Mouse (Mus musculus): ENCODE data around the gene Rgs19. TPM values are rescaled to one million over a fixed set of nuclear protein-coding genes. Genes with fewer than 3 reads are reported as not detected.

Gene Rgs19
- polyA plus RNA-seq, 1 experiment from 2014 or later: 81.1 TPM

DNA sequence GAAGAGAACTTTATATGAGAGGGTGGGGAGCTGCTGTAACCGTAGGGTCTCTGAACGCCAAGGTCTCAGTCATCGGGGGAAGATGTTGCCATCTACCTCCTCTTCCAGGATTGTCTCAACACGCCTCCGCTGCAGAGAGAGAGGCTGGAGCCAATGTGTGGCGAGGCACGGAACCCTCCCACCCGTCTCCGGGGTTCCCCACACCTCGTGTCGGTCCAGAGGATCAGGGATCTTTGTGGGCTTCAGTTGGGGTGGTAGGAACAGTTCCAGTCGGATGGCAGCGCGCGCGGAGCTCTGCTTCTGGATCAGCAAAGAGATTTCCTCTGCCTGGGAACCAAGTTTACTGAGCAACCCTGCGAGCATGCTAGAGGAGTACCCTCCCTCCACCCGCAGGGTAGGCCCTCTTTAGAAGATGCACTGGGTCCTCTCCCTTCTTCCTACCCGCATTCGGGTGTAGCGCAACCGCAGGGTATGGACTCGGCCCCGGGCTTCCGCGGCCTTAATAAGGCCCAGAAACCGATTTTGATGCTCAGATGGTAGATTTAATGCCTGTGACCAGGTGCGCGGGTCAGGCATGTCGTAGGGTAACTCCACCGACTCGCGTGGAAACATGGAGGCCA is 3.1 kb upstream of the Rgs19 start:
- no peak overlapping the region for H3K4me3 ChIP-seq
- peaks cover 25% of the 10 kb centered on the region for H3K27me3 ChIP-seq (ENCODE audit: low read depth, poor library complexity, severe bottlenecking)
- DNase-seq (ENCODE audit: low spot score): no peak
- H3K9me3 ChIP-seq (replicated peaks): no peaks in the 10 kb centered on the region
- H3K27ac ChIP-seq (replicated peaks): no peak overlapping the region
- 78% methylated on average over 33 of the region's 33 CpGs for WGBS
- peaks cover 31% of the 10 kb centered on the region for H3K4me1 ChIP-seq
- no peaks in the 10 kb centered on the region for H3K36me3 ChIP-seq

DNA sequence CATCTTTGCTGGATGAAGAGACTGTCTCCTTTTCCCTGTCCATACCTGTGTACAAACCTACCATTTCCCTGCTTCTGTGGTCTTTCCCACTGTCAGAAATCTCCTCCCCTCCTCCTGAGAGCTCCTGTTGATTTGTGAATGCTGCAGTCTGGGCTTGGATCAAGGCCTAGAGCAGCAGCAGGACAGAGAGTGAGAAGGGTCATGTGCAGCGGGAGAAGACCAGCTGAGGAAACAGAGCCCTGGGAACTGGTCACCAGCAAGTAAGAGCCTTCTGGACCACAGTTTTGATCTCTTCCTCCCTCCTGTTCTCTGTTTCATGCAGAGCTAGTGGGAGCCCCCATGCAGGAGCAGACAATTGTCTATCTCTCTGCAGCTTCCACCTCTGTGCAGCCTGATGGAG is 2.0 kb upstream of the Rgs19 start:
- H3K36me3 ChIP-seq: no peaks in the 10 kb centered on the region
- no peaks in the 10 kb centered on the region for H3K9me3 ChIP-seq (replicated peaks)
- no peak overlapping the region for H3K4me3 ChIP-seq
- DNase-seq (ENCODE audit: low spot score): no peak
- peaks cover 25% of the 10 kb centered on the region for H3K27me3 ChIP-seq (ENCODE audit: low read depth, poor library complexity, severe bottlenecking)
- peaks cover 36% of the 10 kb centered on the region for H3K4me1 ChIP-seq
- 72% methylated on average over 1 of the region's 1 CpGs for WGBS
- H3K27ac ChIP-seq (replicated peaks): no peak overlapping the region

DNA sequence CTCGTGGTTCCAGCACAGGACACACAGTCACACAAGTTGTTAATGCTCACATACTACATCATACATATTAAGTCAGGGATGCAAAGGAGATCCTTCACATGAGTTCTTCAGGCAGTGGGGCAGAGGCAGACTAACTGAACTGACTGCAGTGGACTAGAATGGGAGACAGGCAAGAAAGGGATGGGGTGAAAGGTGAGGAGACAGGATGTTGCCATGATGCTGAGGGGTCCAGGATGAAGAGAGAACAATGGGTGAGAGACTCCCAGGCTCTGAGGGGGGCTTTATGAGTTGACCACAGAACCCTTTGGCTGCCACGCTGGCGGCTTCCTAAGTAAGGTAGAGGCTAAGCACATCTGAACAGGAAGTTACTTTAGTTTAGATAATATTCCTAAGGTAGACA is 804 bp upstream of the Rgs19 start:
- H3K36me3 ChIP-seq: peaks cover 2% of the 10 kb centered on the region; the same call in 1 of the 2 replicates
- H3K9me3 ChIP-seq (replicated peaks): no peaks in the 10 kb centered on the region
- H3K27ac ChIP-seq (replicated peaks): no peak overlapping the region
- H3K27me3 ChIP-seq (ENCODE audit: low read depth, poor library complexity, severe bottlenecking): peaks cover 25% of the 10 kb centered on the region
- WGBS: 86% methylated on average over 3 of the region's 3 CpGs
- no peak for DNase-seq (ENCODE audit: low spot score)
- peaks cover 36% of the 10 kb centered on the region for H3K4me1 ChIP-seq
- H3K4me3 ChIP-seq: peak overlapping the region; percentile 72; the same call in 1 of the 2 replicates

DNA sequence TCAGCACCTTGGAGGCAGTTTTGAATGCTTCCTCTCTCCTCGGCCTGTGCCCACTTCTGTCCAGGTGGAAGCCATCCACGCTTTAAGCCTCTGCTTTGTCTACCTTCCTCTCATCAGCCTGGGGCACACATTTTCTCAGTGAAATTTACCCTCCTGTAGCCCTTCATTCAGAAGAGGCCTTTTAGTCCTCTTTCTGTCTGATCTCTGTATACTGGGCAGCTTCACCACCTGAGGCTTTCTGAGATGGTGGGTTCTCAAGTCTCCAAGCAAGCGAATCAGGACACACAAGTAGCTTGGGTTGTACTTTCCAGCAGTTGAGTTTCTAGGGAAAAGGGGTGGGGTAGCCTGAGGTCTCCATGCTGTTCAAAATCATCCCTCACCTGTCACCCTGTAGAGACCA is 1.5 kb downstream of the Rgs19 start:
- H3K9me3 ChIP-seq (replicated peaks): no peaks in the 10 kb centered on the region
- H3K27ac ChIP-seq (replicated peaks): no peak overlapping the region
- H3K27me3 ChIP-seq (ENCODE audit: low read depth, poor library complexity, severe bottlenecking): peaks cover 25% of the 10 kb centered on the region
- H3K36me3 ChIP-seq: peaks cover 24% of the 10 kb centered on the region
- H3K4me3 ChIP-seq: peak overlapping the region; percentile 72; the same call in 1 of the 2 replicates
- no peak for DNase-seq (ENCODE audit: low spot score)
- peaks cover 31% of the 10 kb centered on the region for H3K4me1 ChIP-seq
- WGBS: 90% methylated on average over 3 of the region's 3 CpGs

DNA sequence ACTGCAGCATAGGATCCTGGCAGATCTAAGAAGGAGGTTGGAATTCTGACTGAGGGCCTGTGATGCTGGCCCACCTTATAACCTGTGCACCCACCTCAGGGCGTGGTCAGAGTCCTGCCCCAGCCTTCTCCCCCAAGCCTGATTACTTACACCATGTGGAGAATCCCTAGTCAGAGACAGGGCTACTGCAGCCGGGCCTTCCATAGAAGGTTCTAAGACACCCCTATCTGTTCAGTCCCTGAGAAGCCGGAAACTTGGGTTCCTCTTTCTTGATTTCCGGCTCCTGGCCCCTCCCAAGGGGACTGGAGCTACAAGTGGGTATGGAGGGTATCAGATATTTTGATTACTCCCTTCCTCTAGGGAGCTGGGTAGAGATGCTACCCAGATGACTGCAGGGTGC is 2.2 kb downstream of the Rgs19 start:
- DNase-seq (ENCODE audit: low spot score): no peak
- H3K27ac ChIP-seq (replicated peaks): no peak overlapping the region
- WGBS: 89% methylated on average over 4 of the region's 4 CpGs
- H3K36me3 ChIP-seq: peaks cover 32% of the 10 kb centered on the region
- no peak overlapping the region for H3K4me3 ChIP-seq
- no peaks in the 10 kb centered on the region for H3K9me3 ChIP-seq (replicated peaks)
- peaks cover 17% of the 10 kb centered on the region for H3K27me3 ChIP-seq (ENCODE audit: low read depth, poor library complexity, severe bottlenecking)
- peaks cover 31% of the 10 kb centered on the region for H3K4me1 ChIP-seq

DNA sequence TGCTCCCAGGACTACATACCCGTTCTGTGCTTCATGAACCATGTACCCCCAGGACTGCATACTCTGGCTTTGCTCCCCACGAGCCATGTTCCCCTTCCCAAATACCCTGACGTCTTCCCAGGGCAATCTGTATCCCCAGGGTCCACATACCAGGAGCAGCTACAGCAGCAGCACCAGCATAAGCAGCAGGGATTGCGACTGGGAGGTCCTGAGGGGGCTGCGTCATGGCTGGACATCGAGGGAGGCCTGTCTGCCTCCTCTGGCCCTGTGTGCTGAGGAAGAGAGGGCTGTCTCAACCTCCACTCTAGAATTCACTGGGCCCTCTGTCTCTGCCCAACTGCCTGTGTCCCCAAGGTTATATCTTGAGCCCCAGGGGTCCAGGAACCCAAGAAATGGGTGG is 2.7 kb downstream of the Rgs19 start:
- Histone ChIP-seq H3K4me3 (no peak overlapping the region), H3K9me3 (replicated peaks) (no peaks in the 10 kb centered on the region), H3K4me1 (peaks cover 31% of the 10 kb centered on the region), H3K36me3 (peaks cover 37% of the 10 kb centered on the region), H3K27me3 (ENCODE audit: low read depth, poor library complexity, severe bottlenecking) (peaks cover 13% of the 10 kb centered on the region; the same call in 1 of the 2 replicates), H3K27ac (replicated peaks) (no peak overlapping the region)
- WGBS: 90% methylated on average over 6 of the region's 6 CpGs
- no peak for DNase-seq (ENCODE audit: low spot score)

DNA sequence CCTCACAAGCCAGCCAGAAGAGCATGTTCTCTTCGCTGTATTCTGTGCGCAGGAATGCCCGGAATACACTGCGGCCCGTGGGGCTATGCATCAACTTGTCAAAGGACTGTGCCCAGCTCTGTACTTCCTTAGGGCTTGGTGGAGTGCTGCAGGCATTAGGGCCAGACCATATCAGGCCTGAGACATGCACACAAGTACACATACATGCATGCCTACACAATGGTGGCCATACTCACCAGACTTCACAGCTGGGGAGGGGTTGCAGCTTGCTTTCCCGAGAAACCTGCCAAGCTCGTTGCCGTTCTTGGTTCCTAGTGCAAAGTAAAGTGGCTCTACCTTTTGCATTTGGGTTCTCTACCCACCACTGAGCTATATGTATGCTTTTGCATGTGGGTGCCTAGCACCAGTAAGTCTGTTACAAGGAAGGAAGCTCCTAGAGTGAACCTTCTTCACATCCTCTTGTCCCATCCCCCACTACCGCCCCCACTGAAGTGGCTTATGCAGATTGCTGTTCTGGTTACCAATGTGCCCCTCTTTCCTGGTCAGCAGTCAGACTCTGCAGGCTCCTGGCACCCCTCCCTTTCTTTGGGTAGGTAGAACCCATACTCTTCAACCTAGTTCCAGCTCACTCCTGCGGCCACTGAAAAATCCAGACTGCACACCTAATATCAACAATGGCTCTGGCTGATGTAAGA is 4.2 kb downstream of the Rgs19 start:
- no peak overlapping the region for H3K4me3 ChIP-seq
- H3K27me3 ChIP-seq (ENCODE audit: low read depth, poor library complexity, severe bottlenecking): 0 out of 2 replicates have a peak, but pooled peaks cover 3% of the 10 kb centered on the region
- 90% methylated on average over 10 of the region's 10 CpGs for WGBS
- peaks cover 43% of the 10 kb centered on the region for H3K36me3 ChIP-seq
- H3K27ac ChIP-seq (replicated peaks): no peak overlapping the region
- no peaks in the 10 kb centered on the region for H3K9me3 ChIP-seq (replicated peaks)
- DNase-seq (ENCODE audit: low spot score): no peak
- peaks cover 30% of the 10 kb centered on the region for H3K4me1 ChIP-seq

DNA sequence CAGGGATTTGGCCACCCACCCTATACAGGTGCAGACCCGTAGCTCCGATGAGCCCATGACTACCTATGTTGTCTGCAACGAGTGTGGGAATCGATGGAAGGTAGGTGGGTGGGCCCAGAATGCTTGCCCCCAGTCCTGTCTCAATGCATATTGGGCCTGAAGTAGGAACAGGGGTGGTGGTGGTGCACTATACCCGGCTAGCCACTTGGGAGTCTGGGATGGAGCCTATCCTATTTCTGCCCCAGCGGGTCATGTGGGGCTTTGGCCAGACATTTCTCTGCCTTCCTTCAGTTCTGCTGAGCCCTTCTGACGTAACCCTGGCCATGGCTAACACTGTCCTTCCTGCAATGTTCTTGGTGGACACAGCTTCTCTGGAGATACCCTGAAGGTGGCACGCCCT is 6.2 kb downstream of the Rgs19 start:
- Histone ChIP-seq H3K4me1 (peaks cover 10% of the 10 kb centered on the region), H3K27me3 (ENCODE audit: low read depth, poor library complexity, severe bottlenecking) (no peaks in the 10 kb centered on the region), H3K4me3 (no peak overlapping the region), H3K9me3 (replicated peaks) (no peaks in the 10 kb centered on the region), H3K36me3 (peaks cover 43% of the 10 kb centered on the region), H3K27ac (replicated peaks) (no peak overlapping the region)
- 90% methylated on average over 8 of the region's 8 CpGs for WGBS
- DNase-seq (ENCODE audit: low spot score): no peak

DNA sequence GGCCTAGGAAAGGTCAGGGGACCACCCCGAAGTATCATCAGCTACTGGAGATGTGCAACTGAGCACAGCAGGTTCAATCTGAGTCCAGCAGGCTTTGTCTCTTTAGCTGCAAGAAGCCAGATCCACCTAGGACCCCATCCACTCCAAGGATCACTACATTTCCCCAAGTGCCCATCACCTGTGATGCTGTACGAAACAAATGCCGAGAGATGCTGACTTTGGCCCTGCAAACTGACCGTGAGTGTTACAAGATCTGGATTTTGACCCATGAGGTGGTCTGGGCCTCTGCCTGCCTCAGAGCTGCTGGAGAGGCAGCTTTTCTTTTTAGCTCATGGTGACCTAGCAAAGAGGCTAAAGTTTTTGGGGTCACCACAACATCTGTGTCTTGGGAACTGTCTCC is 8.1 kb downstream of the Rgs19 start:
- no peak for DNase-seq (ENCODE audit: low spot score)
- H3K4me3 ChIP-seq: no peak overlapping the region

DNA sequence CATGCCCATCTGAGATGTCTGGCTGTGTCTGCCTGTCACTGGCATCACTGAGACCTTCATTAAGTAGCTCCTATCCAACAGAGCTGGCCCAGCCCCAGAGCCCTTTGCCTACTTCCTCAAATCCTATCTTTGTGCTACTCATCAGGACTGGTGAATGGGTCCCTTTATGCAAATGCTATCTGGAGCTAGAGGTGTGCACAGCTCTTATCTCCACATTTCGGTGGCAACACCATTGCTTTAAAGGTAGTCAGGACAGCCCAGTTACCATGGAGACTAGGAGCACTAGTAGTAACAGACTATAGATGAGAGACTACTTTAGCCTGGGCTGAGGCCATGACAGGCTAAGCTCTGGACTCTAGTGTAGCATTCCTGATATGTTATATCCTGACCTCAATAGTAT is 9.1 kb downstream of the Rgs19 start:
- WGBS: 85% methylated on average over 1 of the region's 1 CpGs
- no peak overlapping the region for H3K27ac ChIP-seq (replicated peaks)
- H3K27me3 ChIP-seq (ENCODE audit: low read depth, poor library complexity, severe bottlenecking): peaks cover 9% of the 10 kb centered on the region; the same call in 1 of the 2 replicates
- H3K36me3 ChIP-seq: peaks cover 43% of the 10 kb centered on the region
- no peak for DNase-seq (ENCODE audit: low spot score)
- H3K9me3 ChIP-seq (replicated peaks): no peaks in the 10 kb centered on the region
- H3K4me3 ChIP-seq: no peak overlapping the region
- peaks cover 14% of the 10 kb centered on the region for H3K4me1 ChIP-seq

More for the DNA sequence above, 8.1 kb downstream of the Rgs19 start:
- no peaks in the 10 kb centered on the region for H3K9me3 ChIP-seq (replicated peaks)
- peaks cover 9% of the 10 kb centered on the region; the same call in 1 of the 2 replicates for H3K27me3 ChIP-seq (ENCODE audit: low read depth, poor library complexity, severe bottlenecking)
- H3K36me3 ChIP-seq: peaks cover 43% of the 10 kb centered on the region
- 96% methylated on average over 4 of the region's 4 CpGs for WGBS
- H3K4me1 ChIP-seq: peaks cover 6% of the 10 kb centered on the region
- H3K27ac ChIP-seq (replicated peaks): no peak overlapping the region

DNA sequence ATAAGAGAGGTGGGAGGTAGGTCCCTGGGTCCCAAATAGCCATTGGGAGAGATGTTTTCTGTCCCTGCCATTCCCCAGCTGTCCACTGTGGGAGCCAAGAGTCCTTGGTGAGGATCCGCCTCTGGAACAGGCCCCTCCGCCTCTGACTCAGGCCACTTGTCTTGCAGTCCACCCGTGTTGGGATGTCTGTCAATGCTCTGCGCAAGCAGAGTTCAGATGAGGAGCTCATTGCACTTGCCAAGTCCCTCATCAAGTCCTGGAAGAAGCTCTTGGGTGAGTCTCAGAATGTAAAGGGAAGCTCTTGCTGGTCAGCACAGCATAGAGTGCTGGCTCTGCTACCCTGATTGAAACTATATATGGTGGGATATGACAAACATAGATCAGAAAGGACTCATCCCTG is 10.4 kb downstream of the Rgs19 start:
- H3K4me1 ChIP-seq: peaks cover 20% of the 10 kb centered on the region
- H3K4me3 ChIP-seq: no peak overlapping the region
- peaks cover 9% of the 10 kb centered on the region; the same call in 1 of the 2 replicates for H3K27me3 ChIP-seq (ENCODE audit: low read depth, poor library complexity, severe bottlenecking)
- no peak for DNase-seq (ENCODE audit: low spot score)
- H3K36me3 ChIP-seq: peaks cover 30% of the 10 kb centered on the region
- no peak overlapping the region for H3K27ac ChIP-seq (replicated peaks)
- 69% methylated on average over 4 of the region's 4 CpGs for WGBS
- H3K9me3 ChIP-seq (replicated peaks): no peaks in the 10 kb centered on the region

DNA sequence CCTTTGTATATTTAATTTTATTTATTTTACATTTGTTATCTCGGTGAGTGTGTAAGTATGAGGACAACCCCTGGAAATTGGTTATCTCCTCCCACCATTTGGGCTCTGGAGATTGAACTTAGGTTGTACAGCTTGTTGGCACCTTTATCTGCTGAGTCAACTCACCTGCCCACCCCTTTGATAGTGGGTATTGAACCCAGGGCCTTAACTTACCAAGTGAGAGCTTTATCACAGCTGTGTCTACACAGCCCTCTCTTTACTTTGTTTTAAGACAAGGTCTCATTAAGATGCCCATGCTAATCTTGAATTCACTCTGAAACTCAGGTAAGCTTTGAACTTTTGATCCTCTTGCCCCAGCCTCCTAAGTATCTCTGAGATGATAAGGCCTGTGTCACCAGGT is 11.8 kb downstream of the Rgs19 start:
- DNase-seq (ENCODE audit: low spot score): no peak
- no peak overlapping the region for H3K27ac ChIP-seq (replicated peaks)
- H3K9me3 ChIP-seq (replicated peaks): no peaks in the 10 kb centered on the region
- H3K27me3 ChIP-seq (ENCODE audit: low read depth, poor library complexity, severe bottlenecking): peaks cover 15% of the 10 kb centered on the region
- H3K36me3 ChIP-seq: peaks cover 15% of the 10 kb centered on the region
- 97% methylated on average over 1 of the region's 1 CpGs for WGBS
- H3K4me1 ChIP-seq: peaks cover 26% of the 10 kb centered on the region
- no peak overlapping the region for H3K4me3 ChIP-seq

DNA sequence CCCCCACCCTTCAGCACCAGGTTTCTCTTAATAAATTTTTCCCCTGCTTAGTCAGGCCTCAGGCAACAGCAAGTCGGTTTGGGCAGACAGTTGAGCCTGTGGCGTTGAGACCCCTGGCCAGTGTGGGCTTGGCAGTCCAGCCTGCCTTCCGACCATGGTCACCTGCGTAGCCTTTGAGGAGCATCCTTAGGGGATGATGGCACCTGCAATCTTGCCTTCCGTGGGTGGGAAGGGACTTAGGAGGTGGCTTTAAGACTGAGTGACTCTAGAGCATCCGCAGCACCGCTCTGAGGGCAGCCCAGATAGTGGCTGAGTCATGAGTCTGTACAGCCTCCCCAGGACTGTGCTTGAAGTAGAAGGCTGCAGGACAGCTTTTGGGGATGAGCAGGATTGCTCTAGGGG is 13.1 kb downstream of the Rgs19 start:
- 18% methylated on average over 7 of the region's 7 CpGs for WGBS
- Histone ChIP-seq H3K4me3 (peak overlapping the region; percentile 76), H3K27me3 (ENCODE audit: low read depth, poor library complexity, severe bottlenecking) (peaks cover 15% of the 10 kb centered on the region), H3K36me3 (peaks cover 3% of the 10 kb centered on the region), H3K4me1 (peaks cover 39% of the 10 kb centered on the region), H3K9me3 (replicated peaks) (no peaks in the 10 kb centered on the region), H3K27ac (replicated peaks) (peak overlapping the region; percentile 91)
- DNase-seq (ENCODE audit: low spot score): no peak

All from midbrain, embryonic 10.5 days (tissue).